Mouse (Mus musculus): ENCODE results near the gene Tor4a.

- TF ChIP-seq EP300 (optimal IDR thresholded peaks at IDR 0.05): no peak
- no peak for TF ChIP-seq CTCF (IDR thresholded peaks at IDR 0.05; ENCODE audit: low read depth)
These were observed 51.3 kb downstream of the Tor4a start for GRCm38 (mm10) chr2:25145346-25145745.
